Mouse (Mus musculus) liver, adult 2 months (tissue): Measurements from ENCODE around the gene Pcid2.

Experiments
- CTCF ChIP-seq: fragments of 200-500 bp; IDR thresholded peaks from 2 replicates; pipeline ENCODE4 v1.5.1; 2011; ENCODE audit warnings: low read depth, low read length, control low read depth
- POLR2A ChIP-seq: fragments of 200-500 bp; IDR thresholded peaks from 2 replicates; pipeline ENCODE4 v1.6.1; 2011; ENCODE audit warnings: low read length, control low read depth; ENCODE audit not compliant: insufficient read depth; ENCODE audit errors: extremely low read depth

- TF ChIP-seq POLR2A: no peak
- TF ChIP-seq CTCF: no peak
These were observed 77.6 kb downstream of the Pcid2 start for GRCm38 (mm10) chr8:13027615-13028014.
